Mouse (Mus musculus) fibroblast of lung, adult 2 months (primary cell): Measurements from ENCODE around the gene Cklf.
"Not testable (repeated sequence)": the region's sequence is repeated elsewhere in the genome, so short reads cannot be mapped to it uniquely, and the experiment has no call there.

ENCODE experiments used
- DNase-seq: peaks from one replicate; pipeline ENCODE4 v3.0.0-alpha.2; 2011; ENCODE audit warnings: low read depth

Gene Cklf

DNA sequence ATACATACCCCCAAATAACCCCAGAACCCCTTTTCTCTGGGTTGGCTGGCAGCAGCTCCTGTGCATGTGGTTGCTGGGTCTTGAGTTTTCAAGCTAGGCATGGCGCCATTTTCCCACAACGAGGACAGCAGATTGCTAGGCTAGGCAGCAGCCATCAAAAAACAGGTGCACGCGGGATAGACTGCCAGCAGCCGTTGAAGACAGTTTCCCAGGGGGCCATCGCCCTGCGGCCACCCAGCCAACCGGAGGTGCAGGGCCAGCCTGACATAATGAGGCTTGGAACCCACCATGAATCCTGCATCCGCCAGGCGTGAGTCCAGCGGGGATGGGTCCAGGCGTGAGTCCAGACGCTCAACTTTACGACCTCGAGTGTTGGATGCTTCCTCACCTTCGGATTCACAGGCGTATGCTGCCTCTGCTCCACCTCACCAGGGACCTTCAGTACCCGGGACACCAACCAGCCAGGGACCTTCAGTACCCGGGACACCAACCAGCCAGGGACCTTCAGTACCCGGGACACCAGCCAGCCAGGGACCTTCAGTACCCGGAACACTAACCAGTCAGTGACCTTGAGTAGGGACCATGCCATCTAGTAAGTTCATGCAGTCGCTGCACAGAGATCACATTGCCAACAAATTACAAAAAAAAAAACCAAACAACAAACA lies 13.7 kb downstream of the Cklf start:
- not testable (repeated sequence) for DNase-seq

DNA sequence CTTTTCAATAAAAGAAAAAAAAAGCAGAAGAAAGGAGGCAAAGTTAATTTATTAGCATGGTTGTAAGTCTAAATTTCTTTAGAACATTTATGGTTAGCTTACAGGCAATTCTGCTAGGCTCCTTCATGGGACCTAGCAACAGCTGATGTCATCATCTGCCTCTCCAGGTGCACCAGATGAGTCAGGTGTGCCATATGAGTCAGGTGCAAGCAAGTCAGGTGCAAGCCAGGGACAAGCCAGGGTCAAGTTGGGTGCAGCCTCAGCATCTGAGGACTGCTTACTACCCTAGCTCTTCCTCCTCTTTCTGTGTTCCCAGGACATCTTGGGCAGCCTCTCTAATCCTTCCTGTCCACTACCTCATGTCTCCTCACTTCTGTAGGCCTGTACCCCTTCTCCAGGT lies 17.7 kb downstream of the Cklf start:
- DNase-seq = no peak

DNA sequence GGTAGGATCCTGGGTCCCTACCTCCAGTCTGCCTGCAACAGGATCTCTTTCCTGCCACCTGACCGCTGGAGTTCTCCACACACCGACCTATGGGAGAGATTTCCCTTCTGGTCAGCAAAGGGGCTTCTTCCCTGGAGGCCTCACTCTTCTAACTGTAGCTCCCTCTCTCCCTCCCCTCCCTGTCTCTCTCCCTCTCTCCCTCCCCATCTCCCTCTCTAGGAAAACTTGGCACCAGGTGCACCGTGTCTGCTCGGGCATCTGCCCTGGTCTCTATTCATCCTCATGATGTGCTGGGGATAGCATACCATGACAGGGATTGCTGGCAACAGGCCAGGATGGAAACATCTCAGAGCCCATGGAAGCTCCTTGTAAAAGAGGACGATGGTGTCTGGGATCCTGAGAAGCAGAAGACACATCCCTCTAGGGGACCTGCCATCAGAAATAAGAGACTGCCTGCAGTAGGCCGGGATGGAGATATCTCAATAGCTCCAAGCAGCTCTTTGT lies 18.3 kb downstream of the Cklf start:
- no peak for DNase-seq

DNA sequence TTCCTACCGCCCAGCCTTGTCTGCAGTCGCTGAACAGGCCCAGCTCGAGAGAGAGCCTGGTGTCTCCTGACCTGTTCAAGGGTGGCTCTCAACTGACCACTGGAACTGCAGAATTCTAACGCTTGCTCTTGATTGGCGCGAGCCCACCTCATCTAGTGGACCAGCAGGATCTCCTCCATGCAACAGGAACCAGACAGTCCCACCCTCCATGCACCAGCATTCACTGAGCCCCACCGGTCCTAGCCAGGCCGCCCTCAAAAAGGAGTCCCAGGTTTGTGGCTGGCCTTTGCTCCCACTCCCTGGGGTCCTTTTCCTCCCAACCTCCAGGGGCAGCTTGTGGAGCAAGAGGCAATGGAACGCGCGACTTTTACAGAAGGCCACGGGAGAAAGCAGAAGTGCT lies 42.4 kb downstream of the Cklf start, which contains the start of gene Cmtm2a:
TSS of gene Cmtm2a (minus strand) at position 101 of the 400 bp plus-strand sequence.
- DNase-seq = not testable (repeated sequence)

DNA sequence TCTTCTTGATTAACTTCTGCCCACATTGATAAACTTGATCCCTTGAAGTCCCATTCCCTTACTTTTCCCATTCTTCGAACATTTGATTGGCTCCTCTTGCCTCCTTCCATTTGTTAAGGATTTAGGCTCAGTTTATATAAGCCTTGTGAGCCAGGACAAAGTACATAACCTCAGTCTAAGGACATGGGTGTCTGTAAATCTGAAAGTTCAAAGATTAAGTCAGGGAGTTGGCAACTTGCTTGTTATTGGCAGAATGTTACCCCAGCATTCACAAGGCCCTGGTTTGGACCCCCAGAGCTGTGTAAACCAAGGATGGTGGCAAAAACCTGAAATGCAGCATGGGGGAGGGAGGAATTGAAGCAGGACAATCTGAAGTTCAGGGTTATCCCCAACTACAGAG lies 43.7 kb downstream of the Cklf start:
- no peak for DNase-seq

DNA sequence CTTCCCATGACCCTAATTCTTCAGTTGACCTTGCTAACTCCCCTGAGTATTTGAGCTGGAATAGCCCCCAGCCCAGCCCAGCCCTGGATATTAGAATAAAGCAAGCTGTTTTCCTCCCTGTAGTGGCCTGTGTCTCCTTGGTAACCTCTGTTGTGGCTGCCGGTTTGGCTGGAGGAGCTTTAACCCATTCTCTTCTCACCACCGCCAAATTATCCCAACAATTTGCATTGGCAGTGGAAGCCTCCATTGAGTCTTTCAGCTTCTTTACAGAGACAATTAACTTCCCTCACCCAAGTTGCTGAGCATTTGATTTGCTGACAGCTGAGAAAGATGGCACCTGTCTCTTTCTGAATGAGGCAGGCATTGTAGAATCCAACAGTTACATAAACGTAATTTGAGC lies 50.9 kb downstream of the Cklf start:
- not testable (repeated sequence) for DNase-seq

DNA sequence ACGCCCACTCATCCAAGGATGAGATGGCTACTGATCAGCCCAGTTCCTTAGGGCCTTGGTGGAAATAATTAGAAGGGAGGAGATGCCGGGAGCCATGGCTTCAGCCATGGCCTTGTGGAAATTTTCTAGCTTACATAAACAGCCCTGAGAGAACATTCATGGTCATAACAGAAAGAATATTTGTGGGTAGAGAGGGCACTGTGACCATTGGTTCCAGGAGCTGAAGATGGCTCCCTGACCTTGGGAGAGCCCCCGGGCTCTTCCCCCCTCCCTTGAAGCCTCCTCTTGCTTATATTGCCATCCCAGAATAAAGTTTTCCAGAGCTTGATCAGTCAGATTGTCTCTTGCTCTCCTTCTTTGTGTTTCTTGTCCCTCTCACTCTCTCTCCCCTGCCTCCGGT lies 51.9 kb downstream of the Cklf start:
- not testable (repeated sequence) for DNase-seq

DNA sequence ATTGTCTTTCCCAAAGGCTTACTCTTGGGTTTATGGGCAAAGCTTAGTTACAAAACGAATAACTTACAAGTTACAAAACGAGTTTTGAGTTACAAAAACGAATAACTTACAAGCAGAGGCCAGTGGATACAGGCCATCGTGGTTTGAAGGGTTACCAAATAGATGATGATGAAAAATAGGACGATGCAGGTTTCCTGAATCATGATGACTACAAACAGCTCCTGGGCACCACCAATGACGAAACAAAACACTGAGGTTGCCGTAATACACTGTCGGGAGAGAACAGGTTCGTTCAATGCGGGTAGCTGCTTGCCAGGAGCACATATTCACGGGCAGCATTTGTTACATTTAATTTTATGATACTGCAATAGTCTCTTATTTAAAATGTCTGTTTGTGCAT lies 54.3 kb downstream of the Cklf start:
- no peak for DNase-seq

DNA sequence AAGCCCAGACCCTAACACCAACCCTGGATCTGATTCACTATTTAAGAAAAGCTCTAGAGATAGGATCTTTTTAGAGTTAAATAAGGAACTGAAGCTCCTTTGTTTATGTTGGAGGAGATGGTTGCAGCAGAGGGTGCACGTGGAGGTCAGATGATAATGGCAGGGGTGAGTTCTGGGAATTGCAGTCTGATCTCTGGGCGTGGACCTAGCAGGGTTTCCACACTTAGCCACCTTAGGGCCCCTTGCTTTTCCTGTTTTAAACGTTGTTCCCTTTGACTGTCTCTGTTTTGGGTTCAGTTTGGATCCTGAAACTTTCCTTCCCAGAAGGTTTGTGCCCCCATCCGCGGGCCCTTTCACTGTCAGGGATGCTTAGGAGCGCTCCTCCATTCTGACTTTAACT lies 57.7 kb downstream of the Cklf start:
- DNase-seq = not testable (repeated sequence)

DNA sequence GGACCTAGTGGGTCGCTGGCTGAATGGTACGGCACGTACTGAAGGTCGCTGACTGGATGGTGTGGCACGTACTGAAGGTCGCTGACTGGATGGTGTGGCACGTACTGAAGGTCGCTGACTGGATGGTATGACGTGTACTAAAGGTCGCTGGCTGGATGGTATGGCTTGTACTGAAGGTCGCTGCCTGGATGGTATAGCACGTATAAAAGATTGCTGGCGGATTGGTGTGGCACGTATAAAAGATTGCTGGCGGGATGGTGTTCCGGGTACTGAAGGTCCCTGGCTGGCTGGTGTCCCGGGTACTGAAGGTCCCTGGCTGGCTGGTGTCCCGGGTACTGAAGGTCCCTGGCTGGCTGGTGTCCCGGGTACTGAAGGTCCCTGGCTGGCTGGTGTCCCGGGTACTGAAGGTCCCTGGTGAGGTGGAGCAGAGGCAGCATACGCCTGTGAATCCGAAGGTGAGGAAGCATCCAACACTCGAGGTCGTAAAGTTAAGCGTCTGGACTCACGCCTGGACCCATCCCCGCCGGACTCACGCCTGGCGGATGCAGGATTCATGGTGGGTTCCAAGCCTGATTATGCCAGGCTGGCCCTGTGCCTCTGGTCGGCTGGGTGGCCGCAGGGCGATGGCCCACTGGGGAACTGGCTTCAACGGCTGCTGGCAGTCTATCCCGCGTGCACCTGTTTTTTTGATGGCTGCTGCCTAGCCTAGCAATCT lies 58.9 kb downstream of the Cklf start, which contains the start of the genes Gm45711 and Cmtm1:
TSS of gene Gm45711 (minus strand) at position 641 of the 715 bp plus-strand sequence.
TSS of gene Cmtm1 (minus strand) at position 705 of the 715 bp plus-strand sequence.
- not testable (repeated sequence) for DNase-seq

DNA sequence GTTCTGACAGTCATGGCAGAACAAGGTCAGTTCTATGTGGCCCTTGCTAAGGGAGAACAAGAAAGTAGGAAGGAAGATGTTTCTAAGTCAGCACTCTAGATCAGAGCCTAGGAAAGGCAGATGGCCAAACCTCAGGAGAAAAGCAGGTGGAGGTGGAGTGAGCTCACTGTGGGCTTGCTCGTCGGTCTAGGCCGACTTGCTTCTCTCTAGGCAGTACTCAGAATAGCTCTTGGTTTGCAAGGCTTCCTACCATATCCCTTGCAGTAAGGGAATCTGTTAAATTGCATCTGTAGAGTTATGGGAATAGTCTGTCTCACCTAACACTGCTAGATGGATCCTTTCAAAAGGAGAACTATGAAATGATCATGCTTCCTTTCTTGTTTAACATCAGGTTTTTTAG lies 61.4 kb downstream of the Cklf start:
- DNase-seq = not testable (repeated sequence)

DNA sequence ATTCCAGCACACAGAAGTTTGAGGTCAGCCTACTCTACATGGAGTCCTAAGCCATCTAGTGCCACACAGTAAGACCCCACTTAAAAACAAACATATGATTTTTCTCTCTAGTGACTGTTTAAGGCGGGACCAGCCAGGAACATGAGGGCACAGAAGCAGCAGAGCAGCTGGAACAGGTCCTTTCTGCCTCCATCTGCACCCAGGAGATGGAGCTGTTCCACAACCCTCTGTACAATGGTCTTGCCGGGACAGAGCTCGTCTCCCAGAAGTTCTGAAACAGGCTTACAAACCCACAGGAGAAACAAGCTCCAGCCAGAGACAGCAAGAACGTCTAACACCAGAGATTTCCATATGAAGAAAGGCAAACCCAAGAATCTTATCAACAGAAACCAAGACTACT lies 62.6 kb downstream of the Cklf start:
- DNase-seq = peak; percentile 14
